Mouse (Mus musculus) G1E (cell line): Measurements from ENCODE around the gene Tent2. TPM values are rescaled to one million over a fixed set of nuclear protein-coding genes. Genes with fewer than 3 reads are reported as not detected.

Source experiments
- ATAC-seq: 2 replicates; pipeline ENCODE4 v1.8.0; 2016; ENCODE audit warnings: mild to moderate bottlenecking; ENCODE audit not compliant: insufficient number of reproducible peaks, poor library complexity, low FRiP score, severe bottlenecking; ENCODE audit errors: extremely low read depth
- DNase-seq: peaks from one replicate; pipeline ENCODE4 v3.0.0; 2012; ENCODE audit warnings: low spot score
- H3K27me3 ChIP-seq: 2 replicates; pipeline ENCODE4 v1.6.1; 2012; ENCODE audit warnings: mild to moderate bottlenecking, low read length, inconsistent platforms; ENCODE audit not compliant: insufficient read depth
- H3K36me3 ChIP-seq: replicated peaks from 2 replicates; pipeline ENCODE3; 2012; ENCODE audit warnings: mild to moderate bottlenecking, inconsistent platforms
- H3K4me1 ChIP-seq: 2 replicates; pipeline ENCODE4 v1.6.1; 2012; ENCODE audit warnings: low read depth, low read length, inconsistent platforms, mixed read lengths; ENCODE audit not compliant: insufficient read depth
- H3K4me3 ChIP-seq: 2 replicates; pipeline ENCODE4 v1.5.1; 2012; ENCODE audit warnings: low read depth, mild to moderate bottlenecking, inconsistent platforms, low read length, moderate library complexity, mixed read lengths
- H3K9me3 ChIP-seq: replicated peaks from 2 replicates; pipeline ENCODE4 v1.6.1; 2012; ENCODE audit warnings: inconsistent platforms
- CTCF ChIP-seq: IDR thresholded peaks from 2 replicates; pipeline ENCODE4 v1.5.1; 2012; ENCODE audit warnings: low read depth, low read length, inconsistent platforms, mixed read lengths
- GATA1 ChIP-seq: IDR thresholded peaks from 2 replicates; pipeline ENCODE4 v1.6.1; 2012; ENCODE audit warnings: borderline replicate concordance, low read length, inconsistent platforms, mixed read lengths
- GATA2 ChIP-seq: IDR thresholded peaks from 2 replicates; pipeline ENCODE4 v1.6.1; 2012; ENCODE audit warnings: low read depth, low read length, inconsistent platforms, borderline replicate concordance
- POLR2AphosphoS5 ChIP-seq: IDR thresholded peaks from 2 replicates; pipeline ENCODE4 v1.6.1; 2012; ENCODE audit warnings: low read depth, low read length, inconsistent platforms; ENCODE audit not compliant: insufficient replicate concordance
- TAL1 ChIP-seq: conservative IDR thresholded peaks from 2 replicates; pipeline ENCODE4 v1.6.1; 2012; ENCODE audit warnings: low read depth, low read length, inconsistent platforms, mixed read lengths
- polyA plus RNA-seq: library from polyadenylated mRNA; stranded (reverse); fragments of >175 nt; gene quantifications from 2 replicates; pipeline ENCODE4 v1.2.3, GENCODE M21; 2012
- total RNA-seq, 2 experiments: library from RNA; stranded (forward) in 1 of 2; stranded (reverse) in 1 of 2; fragments of 200-1000 nt in 1 of 2; fragments of >200 nt in 1 of 2; fragmentation: Nextera tagmentation in 1 of 2; gene quantifications; 2 replicates each; pipeline ENCODE4 v1.2.3; 2014 to 2017

Gene Tent2
- total and polyA plus RNA-seq, 3 experiments: 33.5 to 192 (median 54.6) TPM

DNA sequence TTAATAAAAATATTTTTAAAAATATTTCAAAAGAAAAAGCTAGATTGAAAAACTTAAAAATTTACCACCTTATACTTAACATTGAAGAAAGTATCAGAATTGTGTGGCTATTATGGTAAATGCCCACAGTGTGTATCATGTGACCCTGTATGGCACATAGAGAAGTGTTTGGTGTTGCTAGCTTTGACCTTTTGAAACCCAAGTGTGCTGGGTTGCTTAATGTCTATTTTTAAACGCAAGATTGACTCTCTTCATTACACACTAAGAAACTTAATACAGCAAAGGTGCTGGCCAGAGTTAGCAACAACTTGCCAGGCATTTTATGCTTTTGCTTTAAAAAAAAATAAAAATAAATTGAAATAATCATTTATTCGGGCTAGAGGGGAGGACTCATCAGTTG, 56.7 kb downstream of the Tent2 start:
- Histone ChIP-seq H3K4me1 (no peaks in the 10 kb centered on the region), H3K4me3 (no peak overlapping the region), H3K27me3 (peaks cover 11% of the 10 kb centered on the region; the same call in 1 of the 2 replicates), H3K9me3 (no peaks in the 10 kb centered on the region), H3K36me3 (no peaks in the 10 kb centered on the region)
- TF ChIP-seq TAL1: no peak
- TF ChIP-seq POLR2AphosphoS5: no peak
- no peak for TF ChIP-seq GATA2
- no peak for TF ChIP-seq GATA1
- TF ChIP-seq CTCF: no peak
- DNase-seq (no peak), ATAC-seq (no peak)

DNA sequence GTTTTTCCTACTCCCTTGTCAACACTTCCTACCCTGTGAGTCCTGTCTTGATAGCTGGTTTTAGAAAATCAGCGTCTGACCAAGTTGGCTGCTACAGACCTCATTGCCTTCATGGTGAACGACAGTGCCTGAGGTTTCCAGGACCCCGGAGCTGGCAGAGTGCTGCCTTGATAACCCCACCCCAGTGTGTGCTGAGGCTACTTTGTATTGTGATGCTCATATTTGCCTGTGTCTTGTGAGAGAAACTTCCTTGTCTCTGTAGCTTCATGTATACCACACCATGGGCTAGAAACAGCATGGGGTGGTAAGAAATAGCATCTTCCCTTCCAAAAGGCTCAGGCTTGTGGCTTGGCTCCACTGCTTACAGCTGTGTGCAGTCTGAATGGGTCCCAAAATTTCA, 61.5 kb downstream of the Tent2 start:
- H3K4me1 ChIP-seq: no peaks in the 10 kb centered on the region
- TF ChIP-seq CTCF (no peak), TAL1 (no peak), POLR2AphosphoS5 (no peak), GATA1 (no peak), GATA2 (no peak)

DNA sequence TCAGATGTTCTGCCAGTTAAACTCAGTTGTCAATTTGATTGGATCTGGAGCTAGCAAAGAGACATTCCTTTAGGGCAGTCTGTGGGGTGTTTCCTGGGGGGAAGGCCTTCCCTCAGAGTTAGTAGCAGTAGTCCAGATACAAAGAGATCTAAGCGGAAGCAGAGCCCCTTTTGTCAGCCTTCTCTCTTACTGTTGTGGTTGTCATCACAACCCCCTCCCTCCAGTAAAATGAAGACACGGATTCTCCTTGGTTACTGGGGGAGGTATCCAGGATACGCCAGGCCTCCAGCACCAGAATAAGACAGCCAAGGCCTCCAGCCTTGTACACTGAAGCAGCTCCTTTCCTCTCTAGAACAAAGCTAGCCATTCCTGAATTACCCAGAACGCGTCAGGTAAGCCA, 63.2 kb downstream of the Tent2 start:
- no peaks in the 10 kb centered on the region for H3K4me1 ChIP-seq
- H3K4me3 ChIP-seq: no peak overlapping the region
- peaks cover 5% of the 10 kb centered on the region for H3K27me3 ChIP-seq
- H3K9me3 ChIP-seq: no peaks in the 10 kb centered on the region
- DNase-seq (no peak), ATAC-seq (no peak)
- TF ChIP-seq POLR2AphosphoS5 (no peak), CTCF (no peak), GATA1 (no peak), GATA2 (no peak), TAL1 (no peak)
- H3K36me3 ChIP-seq: no peaks in the 10 kb centered on the region

More for the DNA sequence above, 61.5 kb downstream of the Tent2 start:
- no peaks in the 10 kb centered on the region for H3K9me3 ChIP-seq
- no peak for ATAC-seq
- no peaks in the 10 kb centered on the region for H3K36me3 ChIP-seq
- DNase-seq: no peak
- H3K27me3 ChIP-seq: no peaks in the 10 kb centered on the region; the same call in 1 of the 2 replicates
- no peak overlapping the region for H3K4me3 ChIP-seq

DNA sequence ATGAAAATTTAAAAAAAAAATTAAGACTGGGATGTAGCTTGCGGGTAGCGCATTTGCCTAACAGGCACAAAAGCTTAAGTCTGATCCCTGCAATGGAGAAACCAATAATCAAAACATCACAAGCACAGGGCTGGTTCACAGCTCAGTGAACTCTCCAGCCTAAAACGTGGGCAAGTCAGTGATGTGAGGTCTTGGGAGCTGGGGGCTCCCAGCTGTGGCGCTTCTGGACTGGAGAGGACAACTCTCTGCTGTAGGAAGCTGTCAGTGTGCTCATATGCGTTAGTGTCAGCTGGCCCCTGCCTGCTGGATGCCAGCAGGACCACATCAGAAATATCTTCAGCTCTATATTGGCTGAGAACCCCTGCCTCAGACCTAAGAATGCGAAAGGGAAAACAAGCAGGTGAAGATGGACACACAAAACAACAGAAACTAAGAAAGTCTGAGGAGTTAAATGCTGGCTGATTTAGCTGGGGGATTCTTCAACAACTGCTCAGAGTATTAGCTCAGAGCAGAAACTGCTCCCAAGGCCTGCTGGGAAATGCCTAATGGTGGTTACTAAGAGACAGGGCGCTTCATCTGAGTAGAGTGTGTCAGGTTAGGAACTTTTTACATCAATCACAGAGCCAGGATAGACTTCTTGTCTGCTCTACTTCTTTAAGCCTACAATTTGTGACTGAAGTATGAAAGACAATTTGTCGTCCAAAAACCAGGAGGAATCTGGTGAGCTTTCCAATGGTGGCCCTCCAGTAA, 63.9 kb downstream of the Tent2 start:
- ATAC-seq (no peak), DNase-seq (no peak)
- Histone ChIP-seq H3K4me1 (no peaks in the 10 kb centered on the region), H3K36me3 (no peaks in the 10 kb centered on the region), H3K27me3 (peaks cover 5% of the 10 kb centered on the region), H3K9me3 (no peaks in the 10 kb centered on the region), H3K4me3 (no peak overlapping the region)
- TF ChIP-seq POLR2AphosphoS5: no peak
- no peak for TF ChIP-seq TAL1
- TF ChIP-seq CTCF: no peak
- TF ChIP-seq GATA2: no peak
- TF ChIP-seq GATA1: no peak

DNA sequence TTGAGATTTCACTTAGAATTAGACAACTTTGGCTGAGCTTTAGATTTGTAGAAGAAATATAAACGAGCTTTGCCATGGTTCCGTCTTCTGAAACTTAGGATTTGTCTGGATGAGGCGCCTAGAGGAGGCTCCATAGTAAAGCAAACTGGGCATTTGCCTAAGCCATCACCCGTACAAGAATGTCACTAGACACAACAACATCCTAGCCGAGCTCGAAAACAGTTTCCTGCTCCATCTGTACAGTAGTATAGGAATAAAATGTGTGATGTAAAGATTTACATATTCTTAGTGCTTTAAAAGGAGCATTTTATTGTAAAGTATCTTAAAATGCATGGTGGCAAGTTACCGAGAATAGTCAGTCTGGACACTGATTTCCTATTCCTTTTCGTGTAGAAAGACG, 69.9 kb downstream of the Tent2 start:
- Histone ChIP-seq H3K36me3 (no peaks in the 10 kb centered on the region), H3K4me1 (no peaks in the 10 kb centered on the region), H3K9me3 (no peaks in the 10 kb centered on the region), H3K27me3 (peaks cover 5% of the 10 kb centered on the region), H3K4me3 (no peak overlapping the region)
- DNase-seq: no peak
- TF ChIP-seq CTCF (no peak), TAL1 (no peak)
- no peak for ATAC-seq

DNA sequence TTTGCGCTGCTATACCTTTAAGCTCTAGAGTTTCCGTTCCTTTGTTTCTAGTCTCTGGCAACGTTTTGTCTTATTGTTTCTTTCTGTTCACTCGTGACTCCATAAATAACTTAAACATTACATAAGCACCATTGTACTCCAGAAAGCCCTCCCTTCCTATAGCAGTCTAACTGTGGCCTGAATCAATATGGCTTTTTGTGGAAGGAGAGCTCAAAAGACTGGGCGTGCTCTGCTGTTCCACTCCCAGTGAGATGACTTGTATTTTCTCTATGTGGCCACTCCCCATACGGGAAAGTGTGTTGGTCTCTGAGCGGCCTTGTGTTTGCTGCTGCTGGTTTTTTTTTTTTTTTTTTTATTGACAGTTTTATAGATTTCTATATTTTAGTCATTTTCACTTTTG, 74.9 kb downstream of the Tent2 start:
- no peaks in the 10 kb centered on the region for H3K9me3 ChIP-seq
- no peak for TF ChIP-seq GATA1
- TF ChIP-seq CTCF: no peak
- no peak for TF ChIP-seq TAL1
- no peak for TF ChIP-seq GATA2
- TF ChIP-seq POLR2AphosphoS5: no peak

More for the DNA sequence above, 74.9 kb downstream of the Tent2 start:
- DNase-seq (no peak), ATAC-seq (no peak)
- Histone ChIP-seq H3K4me3 (no peak overlapping the region), H3K4me1 (no peaks in the 10 kb centered on the region), H3K27me3 (no peaks in the 10 kb centered on the region), H3K36me3 (no peaks in the 10 kb centered on the region)
